Mouse (Mus musculus): ENCODE measurements around the gene Olfr462.
A peak's percentile ranks its signal among the peaks of the same experiment; 100 is the strongest.

Olfr462 gene

GRCm38 (mm10) chr11:87846968-87847600 lies 45.0 kb downstream of the Olfr462 start:
- DNase-seq = no peak

- no peak for DNase-seq
Measured at GRCm38 (mm10) chr11:87841436-87841835, 50.6 kb downstream of the Olfr462 start.

GRCm38 (mm10) chr11:87840676-87841075 lies 51.4 kb downstream of the Olfr462 start:
- DNase-seq = peak; percentile 72
